Comparison of ENCODE assay signal across 19 mouse cellular contexts in the genomic region with DNA sequence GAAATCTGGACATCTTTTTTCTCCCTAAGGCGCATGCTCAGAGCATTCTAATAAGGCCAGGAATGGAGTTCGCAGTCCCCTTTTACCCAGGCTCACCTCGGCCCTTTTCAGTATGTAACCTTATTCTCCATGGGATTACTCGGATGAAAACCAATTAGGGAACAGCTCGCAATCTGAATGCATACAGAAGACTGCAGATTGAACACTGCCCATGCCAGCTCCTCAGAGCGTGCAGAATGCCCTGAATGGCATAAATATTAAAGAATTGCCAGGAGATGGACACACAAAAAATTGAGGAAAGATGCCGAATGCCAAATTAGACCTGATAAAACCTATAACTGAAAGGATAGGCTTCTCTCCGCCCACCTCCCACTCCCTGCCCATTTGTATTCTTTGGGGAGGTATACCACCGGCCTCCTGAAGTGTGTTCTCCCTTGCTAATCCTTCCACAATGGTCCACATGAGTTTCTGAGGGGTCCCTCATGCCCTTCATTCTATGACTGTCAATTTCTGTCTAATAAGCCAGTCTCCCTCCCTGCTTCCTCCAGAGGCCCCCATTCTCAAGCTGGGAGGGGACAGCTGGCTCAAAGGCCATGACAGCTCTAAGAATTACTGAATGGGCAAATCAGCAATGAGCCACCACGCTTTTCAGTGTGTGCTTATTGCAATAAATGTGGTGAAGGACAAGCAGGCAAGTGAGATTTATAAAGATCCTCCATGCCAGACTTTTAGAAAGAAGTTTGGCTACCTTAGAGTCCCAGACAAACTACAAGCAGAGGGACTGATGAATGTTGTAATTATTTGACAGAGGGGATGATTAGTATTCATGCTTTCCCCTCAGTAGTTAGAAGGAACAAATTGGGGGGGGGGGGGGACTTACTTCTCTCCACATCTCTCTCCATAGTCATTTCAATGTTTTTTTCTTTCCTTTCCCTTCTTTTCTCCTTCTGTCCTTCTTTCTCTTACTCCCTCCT.
DNase-seq lines count a peak whose midpoint lies in the region; ATAC-seq and TF ChIP-seq lines count a peak whose summit lies in the region.
"Had no signal": no experiment of that assay in that cellular context is flagged by ENCODE, and none has a peak within 500 bp of the region (broad histone marks: within the 10 kb centered on the region; RNA-seq: fewer than 3 reads in every experiment).

No protein-coding gene starts in this region.

- H3K27me3 ChIP-seq in forebrain, embryonic 15.5 days: no peaks in the 10 kb centered on the region
- no peaks in the 10 kb centered on the region for H3K27me3 ChIP-seq in hindbrain, embryonic 16.5 days (replicated peaks; ENCODE audit: control insufficient read depth, insufficient read depth, low read length)
- H3K27me3 ChIP-seq in midbrain, postnatal 0 days (ENCODE audit: insufficient read depth, low read length): no peaks in the 10 kb centered on the region
- H3K27me3 ChIP-seq in kidney, embryonic 14.5 days (ENCODE audit: control insufficient read depth, insufficient read depth, low read length): no peaks in the 10 kb centered on the region
- H3K27me3 ChIP-seq: neural tube, embryonic 15.5 days had no signal

- no peaks in the 10 kb centered on the region for H3K36me3 ChIP-seq in forebrain, embryonic 15.5 days
- no peaks in the 10 kb centered on the region for H3K36me3 ChIP-seq in hindbrain, embryonic 16.5 days (ENCODE audit: control insufficient read depth, insufficient read depth, low read length)
- H3K36me3 ChIP-seq in midbrain, postnatal 0 days (ENCODE audit: insufficient read depth, low read length): no peaks in the 10 kb centered on the region
- no peaks in the 10 kb centered on the region for H3K36me3 ChIP-seq in kidney, embryonic 14.5 days (ENCODE audit: control insufficient read depth, insufficient read depth, low read length)
- H3K36me3 ChIP-seq: neural tube, embryonic 15.5 days had no signal

- TF ChIP-seq CTCF in layer of hippocampus, adult 2 months (conservative IDR thresholded peaks at IDR 0.05): no peak
- TF ChIP-seq CTCF in midbrain, postnatal 0 days (IDR thresholded peaks at IDR 0.05): no peak

- peak overlapping the region; percentile 19 for H3K4me2 ChIP-seq in forebrain, embryonic 15.5 days (replicated peaks)
- peak overlapping the region; percentile 27; the same call in 1 of the 2 replicates for H3K4me2 ChIP-seq in hindbrain, embryonic 16.5 days (ENCODE audit: low read length)
- peak overlapping the region; percentile 1; the same call in 1 of the 2 replicates for H3K4me2 ChIP-seq in midbrain, postnatal 0 days (ENCODE audit: low read depth, low read length, poor library complexity, severe bottlenecking)
- H3K4me2 ChIP-seq in kidney, embryonic 14.5 days (replicated peaks; ENCODE audit: low read depth, low read length): no peak overlapping the region
- H3K4me2 ChIP-seq: neural tube, embryonic 15.5 days had no signal

- H3K9ac ChIP-seq in forebrain, embryonic 15.5 days (replicated peaks): peak overlapping the region; percentile 26; the same call in 1 of the 2 replicates
- no peak overlapping the region for H3K9ac ChIP-seq in hindbrain, embryonic 16.5 days (ENCODE audit: low read depth, low read length)
- no peak overlapping the region; the same call in 1 of the 2 replicates for H3K9ac ChIP-seq in midbrain, postnatal 0 days (replicated peaks; ENCODE audit: low read length, poor library complexity, severe bottlenecking)
- no peak overlapping the region for H3K9ac ChIP-seq in kidney, embryonic 14.5 days (ENCODE audit: low read depth, low read length)
- H3K9ac ChIP-seq: neural tube, embryonic 15.5 days had no signal

- peaks cover 38% of the 10 kb centered on the region for H3K4me1 ChIP-seq in forebrain, embryonic 15.5 days
- peaks cover 7% of the 10 kb centered on the region for H3K4me1 ChIP-seq in hindbrain, embryonic 16.5 days (ENCODE audit: control insufficient read depth, insufficient read depth, low read depth, low read length)
- no peaks in the 10 kb centered on the region for H3K4me1 ChIP-seq in midbrain, postnatal 0 days (ENCODE audit: insufficient read depth, low read length)
- no peaks in the 10 kb centered on the region for H3K4me1 ChIP-seq in kidney, embryonic 14.5 days (ENCODE audit: control insufficient read depth, insufficient read depth, low read length)

- DNase-seq in layer of hippocampus, adult 2 months (ENCODE audit: low spot score in 2 of 2): no peak
- no peak for DNase-seq in layer of hippocampus, adult 11-12 months (ENCODE audit: low spot score)
- peak; percentile 26 for DNase-seq in midbrain, postnatal 0 days (ENCODE audit: low spot score)
- DNase-seq in urinary bladder, postnatal 10 days (ENCODE audit: low spot score): no peak
- no peak for DNase-seq in urinary bladder, postnatal 25 days (ENCODE audit: low spot score)
- DNase-seq: adrenal gland, adult 2 months; B cell, adult 2 months; cerebellum, adult 2 months; kidney, adult 2 months; liver; lung, adult 18-20 months; lung, postnatal 4 days; thymus, postnatal 25 days had no signal

- H3K9me3 ChIP-seq in forebrain, embryonic 15.5 days: no peaks in the 10 kb centered on the region
- no peaks in the 10 kb centered on the region for H3K9me3 ChIP-seq in hindbrain, embryonic 16.5 days (ENCODE audit: control insufficient read depth, low read length)
- H3K9me3 ChIP-seq in midbrain, postnatal 0 days (ENCODE audit: low read length): no peaks in the 10 kb centered on the region
- no peaks in the 10 kb centered on the region for H3K9me3 ChIP-seq in kidney, embryonic 14.5 days (ENCODE audit: control insufficient read depth, low read length)
- H3K9me3 ChIP-seq: neural tube, embryonic 15.5 days had no signal

- peak overlapping the region; percentile 59 for H3K27ac ChIP-seq in layer of hippocampus, adult 2 months
- peak overlapping the region; percentile 84 for H3K27ac ChIP-seq in forebrain, embryonic 15.5 days (replicated peaks)
- peak overlapping the region; percentile 23; the same call in 1 of the 2 replicates for H3K27ac ChIP-seq in hindbrain, embryonic 16.5 days (ENCODE audit: low read depth, low read length)
- no peak overlapping the region for H3K27ac ChIP-seq in midbrain, postnatal 0 days (ENCODE audit: low read depth, low read length)
- no peak overlapping the region for H3K27ac ChIP-seq in kidney, embryonic 14.5 days (ENCODE audit: low read depth, low read length)
- H3K27ac ChIP-seq: left cerebral cortex, adult 2 months; neural tube, embryonic 15.5 days; stomach, postnatal 0 days had no signal

- WGBS in forebrain, embryonic 15.5 days: 7% methylated on average over 10 of the region's 10 CpGs
- 18% methylated on average over 10 of the region's 10 CpGs for WGBS in hindbrain, embryonic 16.5 days
- 21% methylated on average over 10 of the region's 10 CpGs for WGBS in midbrain, postnatal 0 days
- 80% methylated on average over 10 of the region's 10 CpGs for WGBS in kidney, embryonic 14.5 days

- H3K4me3 ChIP-seq in layer of hippocampus, adult 2 months: no peak overlapping the region
- no peak overlapping the region for H3K4me3 ChIP-seq in forebrain, embryonic 15.5 days
- no peak overlapping the region for H3K4me3 ChIP-seq in hindbrain, embryonic 16.5 days (ENCODE audit: low read length)
- H3K4me3 ChIP-seq in midbrain, postnatal 0 days (ENCODE audit: low read depth, low read length): no peak overlapping the region
- H3K4me3 ChIP-seq in kidney, embryonic 14.5 days (ENCODE audit: low read length): no peak overlapping the region
- H3K4me3 ChIP-seq: left cerebral cortex, adult 2 months; neural tube, embryonic 15.5 days had no signal

- peak; percentile 86 for ATAC-seq in forebrain, embryonic 15.5 days (replicated peaks)
- ATAC-seq in hindbrain, embryonic 16.5 days: peak; percentile 66
- no peak for ATAC-seq in midbrain, postnatal 0 days (ENCODE audit: low FRiP score)
- no peak for ATAC-seq in kidney, embryonic 14.5 days (ENCODE audit: low FRiP score, low TSS enrichment)

Comparison
In these comparisons a context has a peak if more than half of its experiments do, and no peak if none do; other contexts are left out.
1. H3K27ac ChIP-seq: peak in layer of hippocampus, adult 2 months (single experiment), forebrain, embryonic 15.5 days (single experiment) and hindbrain, embryonic 16.5 days (single experiment); none in midbrain, postnatal 0 days (single experiment) and kidney, embryonic 14.5 days (single experiment).
2. ATAC-seq: peak in forebrain, embryonic 15.5 days (single experiment) and hindbrain, embryonic 16.5 days (single experiment); none in midbrain, postnatal 0 days (single experiment) and kidney, embryonic 14.5 days (single experiment).